Mouse (Mus musculus) olfactory bulb, adult 2 months (tissue): ENCODE results near the gene Ireb2. TPM values are rescaled to one million over a fixed set of nuclear protein-coding genes. Genes with fewer than 3 reads are reported as not detected.
"Not testable (repeated sequence)": the region's sequence is repeated elsewhere in the genome, so short reads cannot be mapped to it uniquely, and the experiment has no call there.

ENCODE experiments used
- H3K27ac ChIP-seq: fragments of 200-500 bp; 2 replicates; pipeline ENCODE4 v1.5.1; 2012; ENCODE audit warnings: low read depth, low read length; ENCODE audit not compliant: insufficient read depth
- H3K4me1 ChIP-seq: fragments of 200-500 bp; 2 replicates; pipeline ENCODE4 v1.6.1; 2012; ENCODE audit warnings: low read length; ENCODE audit not compliant: control insufficient read depth, insufficient read depth
- H3K4me3 ChIP-seq: fragments of 200-500 bp; 2 replicates; pipeline ENCODE4 v1.5.1; 2012; ENCODE audit warnings: mild to moderate bottlenecking, low read depth, low read length, moderate library complexity; ENCODE audit not compliant: insufficient read depth
- CTCF ChIP-seq: fragments of 200-500 bp; IDR thresholded peaks from 2 replicates; pipeline ENCODE4 v1.5.1; 2012; ENCODE audit warnings: low read depth, mild to moderate bottlenecking, low read length, moderate library complexity; ENCODE audit not compliant: insufficient read depth
- POLR2A ChIP-seq: fragments of 200-500 bp; IDR thresholded peaks from 2 replicates; pipeline ENCODE4 v1.6.1; 2012; ENCODE audit warnings: mild to moderate bottlenecking, low read depth, low read length, moderate library complexity; ENCODE audit not compliant: insufficient read depth
- WGBS: fragments of 180-500 bp; shearing (Covaris S2); methylation state at CpG from one replicate; pipeline ENCODE4 v1.1.7; 2018; 5-methylcytosine and 5-hydroxymethylcytosine counted together
- polyA plus RNA-seq: library from polyadenylated mRNA; stranded (reverse); fragments of >200 nt; gene quantifications from 2 replicates; pipeline ENCODE4 v1.2.4, GENCODE M21; 2012; ENCODE audit warnings: low replicate concordance; ENCODE audit not compliant: missing spikeins, insufficient read depth, insufficient read length

Ireb2 gene
- polyA plus RNA-seq, 1 experiment: not detected

DNA sequence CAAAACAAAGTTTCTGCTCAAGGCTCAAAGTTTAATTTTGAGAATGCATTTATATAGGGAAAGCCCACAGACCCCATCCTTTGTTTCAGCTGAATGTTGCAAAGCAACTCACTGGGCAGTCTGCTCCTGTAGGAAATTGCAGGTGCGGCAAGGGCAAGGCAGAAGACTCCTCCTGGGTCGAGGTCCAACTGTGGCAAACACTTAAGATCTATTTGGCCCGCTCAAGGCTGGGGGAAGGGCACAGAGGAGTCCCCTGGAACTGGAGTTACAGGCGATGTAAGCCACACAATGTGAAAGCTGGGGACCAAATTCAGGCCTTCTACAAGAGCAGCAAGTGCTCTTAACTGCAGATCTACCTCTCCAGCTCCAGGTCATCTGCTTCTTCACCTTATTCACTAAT, 56.4 kb downstream of the Ireb2 start:
- 64% methylated on average over 4 of the region's 4 CpGs for WGBS
- H3K4me3 ChIP-seq: no peak overlapping the region
- no peak for TF ChIP-seq POLR2A
- TF ChIP-seq CTCF: no peak
- no peak overlapping the region for H3K27ac ChIP-seq
- H3K4me1 ChIP-seq: peaks cover 4% of the 10 kb centered on the region; the same call in 1 of the 2 replicates

DNA sequence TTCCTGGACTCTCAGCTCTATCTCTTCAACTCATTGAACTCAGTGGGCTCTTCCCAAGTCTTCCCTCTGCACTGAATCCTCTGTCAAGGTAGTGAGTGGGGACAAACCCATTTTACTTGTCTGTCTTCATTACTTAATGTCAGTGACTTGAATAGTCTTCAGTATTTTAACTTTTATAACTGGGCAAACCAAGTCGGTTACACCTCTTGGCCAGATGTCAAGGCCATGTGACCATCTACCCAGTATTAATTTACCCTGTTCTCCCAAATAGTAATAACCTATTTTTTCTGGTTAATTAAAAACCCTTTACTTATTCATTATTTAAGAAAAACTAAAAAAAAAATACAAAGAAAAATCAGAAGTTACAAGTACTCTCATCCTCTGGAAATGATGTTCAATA, 67.2 kb downstream of the Ireb2 start:
- Histone ChIP-seq H3K27ac (no peak overlapping the region), H3K4me1 (no peaks in the 10 kb centered on the region), H3K4me3 (no peak overlapping the region)
- no peak for TF ChIP-seq CTCF
- WGBS: 78% methylated on average over 1 of the region's 1 CpGs

DNA sequence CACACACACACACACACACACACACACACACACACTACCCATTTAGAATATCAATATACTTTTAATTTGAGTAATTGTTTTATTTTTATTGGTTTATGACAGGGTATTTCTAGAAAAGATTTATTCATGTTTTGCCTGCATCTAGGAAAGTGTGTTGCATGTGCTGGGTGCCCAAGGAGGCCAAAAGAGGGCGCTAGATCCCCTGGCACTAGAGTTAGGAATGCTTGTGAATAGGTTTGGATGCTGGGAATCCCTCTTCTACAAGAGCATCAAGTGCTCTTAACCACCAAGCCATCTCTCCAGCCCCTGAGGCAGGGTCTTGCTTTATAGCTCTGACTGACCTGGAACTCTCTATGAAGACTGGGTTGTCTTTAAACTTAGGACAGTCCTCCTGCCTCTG, 68.2 kb downstream of the Ireb2 start:
- TF ChIP-seq CTCF: no peak
- TF ChIP-seq POLR2A: no peak
- Histone ChIP-seq H3K4me1 (no peaks in the 10 kb centered on the region), H3K27ac (no peak overlapping the region), H3K4me3 (no peak overlapping the region)
- 13% methylated on average over 1 of the region's 1 CpGs for WGBS

DNA sequence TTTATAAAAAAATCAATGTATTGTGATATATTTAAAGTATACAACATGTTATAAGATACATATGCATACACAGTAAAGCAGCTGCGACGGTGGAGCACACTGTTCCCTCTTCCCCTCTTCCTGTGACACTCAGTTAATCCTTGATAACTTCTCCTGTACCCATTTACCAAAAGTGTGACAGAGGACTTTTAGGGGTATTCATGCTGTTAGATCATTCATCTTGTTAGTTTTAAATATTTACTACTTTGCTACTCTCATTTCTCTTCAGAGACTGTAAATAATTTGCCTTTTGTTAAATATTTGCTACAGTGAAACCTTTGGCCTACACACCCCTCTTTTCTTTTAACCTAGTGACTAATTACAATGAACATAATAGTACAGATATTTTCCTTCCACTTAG, 68.8 kb downstream of the Ireb2 start:
- no peak overlapping the region for H3K4me3 ChIP-seq
- TF ChIP-seq POLR2A: no peak
- WGBS: 86% methylated on average over 2 of the region's 2 CpGs
- no peaks in the 10 kb centered on the region for H3K4me1 ChIP-seq
- H3K27ac ChIP-seq: no peak overlapping the region

DNA sequence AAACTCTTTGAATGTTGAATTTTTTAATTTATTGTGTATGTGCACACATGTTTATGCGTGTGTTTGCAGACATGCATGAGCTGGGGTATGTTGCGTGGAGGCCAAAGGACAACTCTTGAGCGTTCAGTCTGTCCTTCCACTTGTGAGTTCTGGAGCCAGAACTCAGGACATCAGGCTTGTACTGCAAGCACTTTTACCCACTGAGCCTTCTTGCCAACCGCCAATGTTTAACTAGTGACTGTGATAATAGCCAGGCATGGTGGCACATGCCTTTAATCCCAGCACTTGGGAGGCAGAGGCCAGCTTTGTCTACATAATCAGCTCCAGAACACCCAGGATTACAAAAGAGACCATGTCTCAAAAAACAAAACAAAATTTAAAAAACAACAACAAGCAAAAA, 78.5 kb downstream of the Ireb2 start:
- TF ChIP-seq POLR2A: no peak
- TF ChIP-seq CTCF: no peak
- H3K4me1 ChIP-seq: no peaks in the 10 kb centered on the region
- 90% methylated on average over 4 of the region's 4 CpGs for WGBS

DNA sequence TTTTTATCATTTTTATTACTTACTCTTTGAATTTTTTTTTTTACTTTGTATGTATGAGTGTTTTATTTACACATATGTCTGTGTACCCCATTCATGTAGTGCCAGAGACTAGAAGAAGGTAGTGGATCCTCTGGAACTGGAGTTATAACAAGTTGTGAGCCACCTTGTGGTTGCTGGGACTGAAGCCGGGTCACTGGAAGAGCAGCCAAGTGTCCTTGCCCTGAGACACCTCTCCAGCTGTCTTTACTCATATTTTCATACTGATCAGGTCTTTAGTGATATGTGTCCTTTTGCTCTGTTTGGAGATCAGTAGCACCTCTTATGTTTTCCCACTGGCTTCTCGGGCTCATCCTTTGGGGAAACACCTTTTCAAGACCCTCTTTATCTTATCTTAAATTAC, 80.9 kb downstream of the Ireb2 start:
- no peak overlapping the region for H3K27ac ChIP-seq
- TF ChIP-seq POLR2A (no peak), CTCF (no peak)
- WGBS: 80% methylated on average over 2 of the region's 2 CpGs
- no peak overlapping the region for H3K4me3 ChIP-seq
- H3K4me1 ChIP-seq: no peaks in the 10 kb centered on the region

More for the DNA sequence above, 78.5 kb downstream of the Ireb2 start:
- H3K27ac ChIP-seq: no peak overlapping the region
- no peak overlapping the region for H3K4me3 ChIP-seq

DNA sequence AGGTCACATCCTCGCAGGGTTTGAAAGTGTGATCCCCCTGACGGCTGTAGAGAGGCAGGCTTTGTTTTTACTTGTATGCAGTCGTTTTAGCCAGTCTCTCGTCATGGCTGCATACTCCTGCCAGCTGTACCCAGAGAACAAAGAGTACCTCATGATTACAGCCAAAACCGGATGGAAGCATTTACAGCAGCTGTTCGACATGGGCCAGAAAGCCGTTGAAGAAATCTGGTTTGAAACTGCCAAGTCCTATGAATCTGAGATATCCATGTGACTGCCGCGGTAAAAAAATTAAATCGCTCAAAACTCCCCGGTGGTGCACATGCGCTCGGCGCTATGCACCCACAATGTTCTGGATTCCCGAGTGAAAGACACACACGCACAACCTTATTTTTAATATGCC, 82.7 kb downstream of the Ireb2 start:
- no peak overlapping the region for H3K27ac ChIP-seq
- H3K4me3 ChIP-seq: no peak overlapping the region
- no peak for TF ChIP-seq POLR2A
- no peak for TF ChIP-seq CTCF
- no peaks in the 10 kb centered on the region for H3K4me1 ChIP-seq
- 39% methylated on average over 16 of the region's 16 CpGs for WGBS

DNA sequence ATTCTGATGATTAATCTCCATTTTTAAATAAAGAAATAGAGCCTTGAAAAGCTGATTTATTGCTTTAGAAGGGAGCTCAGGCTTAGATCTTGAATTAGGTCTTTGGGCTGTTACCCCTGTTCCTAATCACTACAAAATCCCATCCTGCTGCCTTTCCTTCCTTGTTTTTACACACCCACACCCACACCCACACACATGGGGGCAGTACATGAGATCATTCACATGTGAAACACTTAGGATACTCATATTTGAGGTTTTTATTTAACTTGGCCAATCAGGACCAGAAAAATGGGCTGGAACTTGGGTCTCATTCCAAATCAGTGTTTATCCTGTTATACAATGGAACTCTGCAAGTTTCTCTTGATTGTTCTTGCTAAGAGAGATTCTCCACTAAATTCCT, 85.9 kb downstream of the Ireb2 start:
- Histone ChIP-seq H3K27ac (no peak overlapping the region), H3K4me3 (no peak overlapping the region), H3K4me1 (peaks cover 4% of the 10 kb centered on the region)
- TF ChIP-seq CTCF: no peak
- no peak for TF ChIP-seq POLR2A

DNA sequence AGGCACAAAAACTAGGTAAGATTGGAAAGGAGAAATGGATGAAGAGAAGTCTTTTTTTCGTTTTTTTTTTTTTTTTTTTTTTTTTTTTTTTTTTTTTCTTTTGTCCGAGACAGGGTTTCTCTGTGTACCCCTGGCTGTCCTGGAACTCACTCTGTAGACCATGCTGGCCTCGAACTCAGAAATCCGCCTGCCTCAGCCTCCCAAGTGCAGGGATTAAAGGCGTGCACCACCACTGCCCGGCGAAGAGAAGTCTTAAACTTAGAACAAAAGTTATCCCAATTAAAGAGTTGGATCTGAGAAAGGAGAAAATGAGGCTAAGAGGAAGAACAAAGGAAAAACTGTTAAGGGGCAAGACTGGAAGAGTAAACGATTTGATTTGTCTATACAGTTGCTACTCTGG, 86.6 kb downstream of the Ireb2 start:
- 33% methylated on average over 8 of the region's 8 CpGs for WGBS
- not testable (repeated sequence) for H3K27ac ChIP-seq, H3K4me1 ChIP-seq
- peak overlapping the region; percentile 88 for H3K4me3 ChIP-seq

DNA sequence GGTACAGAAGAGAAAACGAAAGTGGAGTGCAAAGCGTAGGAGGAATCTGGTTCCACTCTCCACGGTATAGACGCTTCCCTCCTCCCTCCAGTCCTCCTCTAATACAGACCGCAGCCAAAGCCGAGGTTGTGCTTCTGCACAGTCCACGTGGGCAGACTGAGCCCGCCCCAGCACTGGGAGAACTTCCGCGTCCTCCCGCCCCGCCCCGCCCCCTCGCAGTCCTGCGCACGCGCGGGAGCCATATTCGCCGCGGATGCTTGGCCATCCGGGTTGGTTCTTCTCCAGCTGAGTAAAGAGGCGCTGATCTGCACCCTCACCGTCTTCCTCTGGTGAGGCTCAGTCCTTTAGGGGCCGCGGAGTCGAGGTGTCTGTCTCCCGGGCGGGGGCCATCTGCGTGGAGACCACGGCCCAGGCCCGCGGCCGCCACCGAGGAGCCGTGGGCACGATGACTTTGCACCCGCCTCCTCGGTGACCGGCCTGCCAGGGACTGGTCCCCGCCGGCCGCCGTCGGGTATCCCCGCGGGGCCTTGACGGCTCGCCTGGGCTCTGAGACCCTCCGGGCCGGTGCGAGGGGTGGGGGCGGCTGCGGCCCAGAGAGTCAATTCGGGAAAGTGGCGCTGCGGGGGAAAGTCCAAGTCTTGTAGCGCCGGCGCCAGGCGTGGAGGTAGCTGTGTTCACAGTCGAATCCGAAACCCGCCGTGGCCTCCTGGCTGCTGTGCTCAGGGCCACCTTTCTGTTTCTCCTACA, 87.2 kb downstream of the Ireb2 start, which contains the start of the genes Psma4 and AY074887:
Psma4 (plus strand) TSS at position 216 of the 747 bp plus-strand sequence.
AY074887 (minus strand) TSS at position 424 of the 747 bp plus-strand sequence.
- Histone ChIP-seq H3K4me3 (peak within 1 kb of the TSS; percentile 88), H3K27ac (peak within 1 kb of the TSS; percentile 85), H3K4me1 (peaks cover 4% of the 10 kb centered on the region)
- WGBS: under 1% methylated on average over 64 of the region's 65 CpGs
- TF ChIP-seq CTCF: no peak
- TF ChIP-seq POLR2A: peak; percentile 91
